Mouse (Mus musculus) c-Kit-positive CD71-positive TER-119-positive erythroid progenitor cells, embryonic 14.5 days (primary cell): ENCODE data around the gene 4930558C23Rik.
"Not testable (repeated sequence)": the region's sequence is repeated elsewhere in the genome, so short reads cannot be mapped to it uniquely, and the experiment has no call there.

Experiments used
- DNase-seq: peaks from one replicate; pipeline ENCODE4 v3.0.0-alpha.2; 2013; ENCODE audit warnings: low spot score

Gene 4930558C23Rik

GRCm38 (mm10) chr3:95373208-95373607 is 29.4 kb downstream of the 4930558C23Rik start:
- DNase-seq: no peak

GRCm38 (mm10) chr3:95370101-95370500 is 32.5 kb downstream of the 4930558C23Rik start:
- no peak for DNase-seq

GRCm38 (mm10) chr3:95360276-95360675 is 42.4 kb downstream of the 4930558C23Rik start:
- DNase-seq: peak; percentile 65

GRCm38 (mm10) chr3:95357746-95358145 is 44.9 kb downstream of the 4930558C23Rik start:
- no peak for DNase-seq

GRCm38 (mm10) chr3:95356701-95357449 is 45.8 kb downstream of the 4930558C23Rik start, which contains the start of gene Setdb1:
Setdb1 (minus strand) TSS chr3:95357202.
- DNase-seq: peak; percentile 97

GRCm38 (mm10) chr3:95355911-95356544 is 46.6 kb downstream of the 4930558C23Rik start:
- not testable (repeated sequence) for DNase-seq

- peak; percentile 47 for DNase-seq
Observed at GRCm38 (mm10) chr3:95349491-95349890, 53.1 kb downstream of the 4930558C23Rik start.

GRCm38 (mm10) chr3:95348343-95348742 is 54.3 kb downstream of the 4930558C23Rik start:
- DNase-seq: not testable (repeated sequence)

GRCm38 (mm10) chr3:95346454-95346853 is 56.2 kb downstream of the 4930558C23Rik start:
- no peak for DNase-seq

GRCm38 (mm10) chr3:95343356-95344000 is 59.2 kb downstream of the 4930558C23Rik start:
- DNase-seq: not testable (repeated sequence)

GRCm38 (mm10) chr3:95338251-95338650 is 64.4 kb downstream of the 4930558C23Rik start:
- DNase-seq: no peak

- no peak for DNase-seq
Observed at GRCm38 (mm10) chr3:95337345-95337744, 65.3 kb downstream of the 4930558C23Rik start.
